Mouse (Mus musculus) liver, postnatal 0 days (tissue): ENCODE results near the gene Pld6. TPM values are rescaled to one million over a fixed set of nuclear protein-coding genes. Genes with fewer than 3 reads are reported as not detected.

Experiments
- ATAC-seq: fragments of 200-750 bp; cut with Nextera tagmentation; 2 replicates; pipeline ENCODE4 v1.8.0; 2017; ENCODE audit warnings: mild to moderate bottlenecking, moderate library complexity
- DNase-seq: peaks from one replicate; pipeline ENCODE4 v3.0.0-alpha.2; 2016
- H3K27ac ChIP-seq: fragments of 300-500 bp; sonication (generic); 2 replicates; pipeline ENCODE4 v1.5.1; 2014; ENCODE audit warnings: antibody characterized with exemption, moderate library complexity, mild to moderate bottlenecking, low read depth
- H3K27me3 ChIP-seq: fragments of 300-500 bp; sonication (generic); 2 replicates; pipeline ENCODE4 v1.6.1; 2014; ENCODE audit warnings: low read length, control low read depth, mixed read lengths; ENCODE audit not compliant: insufficient read depth
- H3K36me3 ChIP-seq: fragments of 300-500 bp; sonication (generic); replicated peaks from 2 replicates; pipeline ENCODE4 v1.6.1; 2014; ENCODE audit warnings: mild to moderate bottlenecking, control low read depth, low read length, moderate library complexity, mixed read lengths; ENCODE audit not compliant: insufficient read depth
- H3K4me1 ChIP-seq: fragments of 300-500 bp; sonication (generic); 2 replicates; pipeline ENCODE4 v1.6.1; 2014; ENCODE audit warnings: antibody characterized with exemption, mild to moderate bottlenecking, control low read depth; ENCODE audit not compliant: insufficient read depth
- H3K4me2 ChIP-seq: fragments of 300-500 bp; sonication (generic); 2 replicates; pipeline ENCODE4 v1.6.1; 2014; ENCODE audit warnings: low read depth, mild to moderate bottlenecking, low read length, moderate library complexity, mixed read lengths
- H3K4me3 ChIP-seq: fragments of 300-500 bp; sonication (generic); 2 replicates; pipeline ENCODE4 v1.5.1; 2014; ENCODE audit warnings: low read depth, low read length
- H3K9ac ChIP-seq: fragments of 300-500 bp; sonication (generic); replicated peaks from 2 replicates; pipeline ENCODE4 v1.6.1; 2014; ENCODE audit warnings: mild to moderate bottlenecking, moderate library complexity
- H3K9me3 ChIP-seq: fragments of 300-500 bp; sonication (generic); 2 replicates; pipeline ENCODE4 v1.6.1; 2016; ENCODE audit warnings: mild to moderate bottlenecking, control low read depth, low read length, mixed read lengths
- CTCF ChIP-seq: sonication (generic); IDR thresholded peaks from 2 replicates; pipeline ENCODE4 v1.5.1; 2016; ENCODE audit warnings: antibody characterized with exemption, low read depth
- EP300 ChIP-seq: IDR thresholded peaks from 2 replicates; pipeline ENCODE4 v1.6.1; 2016; ENCODE audit warnings: antibody characterized with exemption, low read depth, mild to moderate bottlenecking
- WGBS: fragments of 180-500 bp; shearing (Covaris S2); extraction: QIAGEN DNeasy Blood & Tissue Kit; methylation state at CpG from one replicate; pipeline ENCODE4 v1.1.7; 2014; ENCODE audit not compliant: insufficient replicate concordance; 5-methylcytosine and 5-hydroxymethylcytosine counted together
- polyA plus RNA-seq: library from polyadenylated mRNA; unstranded; fragments of >200 nt; fragmentation: Nextera tagmentation; extraction: Ambion mirVana; gene quantifications from 2 replicates; pipeline ENCODE4 v1.2.1, GENCODE M21; 2015

Pld6 gene
- polyA plus RNA-seq, 1 experiment from 2014 or later = 1.7 TPM

DNA sequence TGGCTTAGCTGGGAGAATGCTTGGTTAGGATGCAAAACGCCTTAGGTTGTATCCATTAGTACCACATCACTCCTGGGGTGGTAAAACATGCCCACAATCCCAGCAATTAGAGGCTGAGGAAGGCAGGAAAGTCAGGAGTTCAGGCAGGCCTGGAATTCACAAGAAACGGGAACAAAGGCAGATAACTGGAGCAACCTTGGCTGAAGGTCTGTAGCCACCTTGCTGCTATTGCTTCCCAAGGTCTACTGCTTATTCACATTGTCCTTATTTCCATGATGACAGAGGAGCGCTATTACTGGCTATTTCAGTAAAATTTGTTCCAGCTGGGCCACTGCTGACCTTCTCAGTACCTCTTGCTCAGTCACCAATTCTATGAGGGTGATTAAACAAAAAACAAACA is 25.8 kb upstream of the Pld6 start:
- no peak overlapping the region for H3K27ac ChIP-seq
- peaks cover 21% of the 10 kb centered on the region for H3K4me1 ChIP-seq
- H3K4me2 ChIP-seq = no peak overlapping the region
- H3K9me3 ChIP-seq = no peaks in the 10 kb centered on the region
- DNase-seq = no peak
- no peak overlapping the region for H3K9ac ChIP-seq
- H3K36me3 ChIP-seq = peaks cover 14% of the 10 kb centered on the region
- H3K4me3 ChIP-seq = no peak overlapping the region
- no peak for ATAC-seq
- no peaks in the 10 kb centered on the region for H3K27me3 ChIP-seq
- no peak for TF ChIP-seq CTCF
- no peak for TF ChIP-seq EP300
- WGBS = 72% methylated on average over 3 of the region's 3 CpGs

DNA sequence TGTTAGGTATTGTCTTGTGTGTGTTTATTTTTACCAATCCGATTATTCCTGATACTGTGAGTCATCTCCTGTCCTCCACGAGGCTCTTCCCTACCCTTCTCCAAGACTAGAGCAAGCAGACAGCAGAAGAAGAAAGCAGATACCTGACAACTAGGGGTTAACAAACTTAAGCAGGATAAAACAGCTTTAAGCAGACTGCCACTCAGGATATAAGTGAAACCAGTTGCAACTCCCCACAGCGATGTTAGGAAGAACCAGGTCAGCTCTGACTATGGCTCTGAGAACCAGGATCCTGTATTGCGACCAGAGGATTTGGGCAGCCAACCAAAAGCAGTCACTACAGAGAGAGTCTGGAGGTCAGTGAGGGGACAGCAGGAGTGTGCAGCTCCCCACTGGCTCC is 23.8 kb upstream of the Pld6 start:
- TF ChIP-seq CTCF (no peak), EP300 (no peak)
- H3K27me3 ChIP-seq = no peaks in the 10 kb centered on the region
- no peak for DNase-seq
- H3K9me3 ChIP-seq = no peaks in the 10 kb centered on the region
- no peak overlapping the region for H3K9ac ChIP-seq
- WGBS = 65% methylated on average over 4 of the region's 4 CpGs
- ATAC-seq = no peak
- no peak overlapping the region for H3K27ac ChIP-seq
- H3K36me3 ChIP-seq = peaks cover 14% of the 10 kb centered on the region
- H3K4me3 ChIP-seq = no peak overlapping the region
- H3K4me1 ChIP-seq = peaks cover 21% of the 10 kb centered on the region
- H3K4me2 ChIP-seq = peak overlapping the region; percentile 86; the same call in 1 of the 2 replicates

DNA sequence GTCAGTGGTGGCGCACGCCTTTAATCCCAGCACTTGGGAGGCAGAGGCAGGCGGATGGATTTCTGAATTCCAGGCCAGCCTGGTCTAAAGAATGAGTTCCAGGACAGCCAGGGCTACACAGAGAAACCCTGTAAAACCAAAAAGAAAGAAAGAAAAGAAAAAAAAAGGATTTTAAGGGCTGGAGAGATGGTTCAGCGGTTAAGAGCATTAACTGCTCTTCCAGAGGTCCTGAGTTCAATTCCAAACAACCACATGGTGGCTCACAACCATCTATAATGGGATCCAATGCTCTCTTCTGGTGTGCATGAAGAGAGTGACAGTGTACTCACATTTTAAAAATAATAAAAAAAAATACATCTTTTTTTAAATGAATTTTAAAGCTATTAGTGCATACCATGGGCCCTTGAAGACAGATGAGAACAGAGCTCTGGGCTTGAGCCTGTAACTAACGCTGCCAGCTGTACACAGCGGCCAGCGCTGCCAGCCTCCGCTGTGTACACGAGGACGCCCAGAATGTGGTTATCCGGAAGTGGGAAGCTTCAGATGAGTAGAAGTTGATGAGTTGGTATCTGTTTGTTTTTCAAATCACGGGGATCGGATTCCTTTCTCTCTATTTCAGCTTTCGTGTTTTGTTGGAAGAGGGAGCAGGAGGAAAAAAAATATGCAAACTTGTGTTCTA is 23.2 kb upstream of the Pld6 start:
- WGBS = 43% methylated on average over 14 of the region's 14 CpGs
- TF ChIP-seq CTCF (no peak), EP300 (no peak)
- peak overlapping the region; percentile 69 for H3K4me3 ChIP-seq

DNA sequence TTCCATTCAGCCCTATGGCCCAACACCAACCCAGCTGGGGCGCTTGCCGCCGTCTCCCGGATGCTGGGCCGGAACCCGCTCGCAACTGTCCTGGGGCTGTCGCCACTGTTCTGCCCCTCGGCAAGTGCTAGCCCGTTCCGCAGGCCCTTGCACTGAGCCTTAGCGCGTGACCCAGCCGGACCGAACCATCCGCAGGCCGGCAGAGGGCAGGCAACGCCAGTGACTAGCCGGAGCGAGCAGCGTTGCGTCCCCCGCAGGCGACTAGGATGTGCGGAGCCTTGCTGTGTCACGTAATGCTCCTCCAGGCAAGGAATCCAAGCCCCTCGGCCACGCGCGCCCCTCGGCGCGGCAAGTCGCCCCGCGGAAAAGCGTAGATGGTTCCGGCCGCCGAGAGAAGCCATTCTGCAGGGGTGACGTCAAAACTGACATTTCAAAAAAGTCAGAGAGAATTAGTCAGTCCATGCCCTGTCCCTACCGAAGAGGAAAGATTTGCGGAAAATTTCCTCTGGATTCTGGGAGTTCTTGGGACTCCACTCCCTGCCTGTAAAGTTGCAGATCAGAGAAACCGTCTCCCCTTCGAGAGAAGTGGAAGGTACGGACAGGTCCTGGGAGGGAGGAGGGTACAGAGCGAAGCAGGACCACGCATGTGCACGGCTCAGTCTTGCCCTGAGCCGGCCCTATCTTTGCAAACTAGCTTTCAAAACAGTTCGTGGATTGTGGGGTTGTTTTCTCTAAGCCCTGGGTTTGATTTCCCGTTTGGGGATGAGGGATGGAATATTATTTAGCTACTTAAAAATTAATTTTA is 22.4 kb upstream of the Pld6 start, which contains the start of gene Flcn:
Gene Flcn (minus strand): TSS at position 347 of the 805 bp plus-strand sequence.
- peak within 1 kb of the TSS; percentile 89 for H3K27ac ChIP-seq
- peak within 1 kb of the TSS; percentile 86 for H3K4me2 ChIP-seq
- H3K36me3 ChIP-seq = peaks cover 27% of the 10 kb centered on the region
- H3K27me3 ChIP-seq = no peaks in the 10 kb centered on the region
- peak within 1 kb of the TSS; percentile 69 for H3K4me3 ChIP-seq
- H3K9ac ChIP-seq = peak within 1 kb of the TSS; percentile 86
- no peaks in the 10 kb centered on the region for H3K9me3 ChIP-seq
- WGBS = under 1% methylated on average over 52 of the region's 52 CpGs
- peak; percentile 63 for TF ChIP-seq CTCF
- TF ChIP-seq EP300 = peak; percentile 87
- ATAC-seq (peak; percentile 92), DNase-seq (peak; percentile 90)
- peaks cover 21% of the 10 kb centered on the region for H3K4me1 ChIP-seq

More for the DNA sequence above, 23.2 kb upstream of the Pld6 start:
- H3K9me3 ChIP-seq = no peaks in the 10 kb centered on the region
- ATAC-seq (no peak), DNase-seq (no peak)
- H3K9ac ChIP-seq = peak overlapping the region; percentile 86; the same call in 1 of the 2 replicates
- no peaks in the 10 kb centered on the region for H3K27me3 ChIP-seq
- peak overlapping the region; percentile 89 for H3K27ac ChIP-seq
- H3K4me2 ChIP-seq = peak overlapping the region; percentile 86
- H3K4me1 ChIP-seq = peaks cover 21% of the 10 kb centered on the region
- H3K36me3 ChIP-seq = peaks cover 20% of the 10 kb centered on the region

DNA sequence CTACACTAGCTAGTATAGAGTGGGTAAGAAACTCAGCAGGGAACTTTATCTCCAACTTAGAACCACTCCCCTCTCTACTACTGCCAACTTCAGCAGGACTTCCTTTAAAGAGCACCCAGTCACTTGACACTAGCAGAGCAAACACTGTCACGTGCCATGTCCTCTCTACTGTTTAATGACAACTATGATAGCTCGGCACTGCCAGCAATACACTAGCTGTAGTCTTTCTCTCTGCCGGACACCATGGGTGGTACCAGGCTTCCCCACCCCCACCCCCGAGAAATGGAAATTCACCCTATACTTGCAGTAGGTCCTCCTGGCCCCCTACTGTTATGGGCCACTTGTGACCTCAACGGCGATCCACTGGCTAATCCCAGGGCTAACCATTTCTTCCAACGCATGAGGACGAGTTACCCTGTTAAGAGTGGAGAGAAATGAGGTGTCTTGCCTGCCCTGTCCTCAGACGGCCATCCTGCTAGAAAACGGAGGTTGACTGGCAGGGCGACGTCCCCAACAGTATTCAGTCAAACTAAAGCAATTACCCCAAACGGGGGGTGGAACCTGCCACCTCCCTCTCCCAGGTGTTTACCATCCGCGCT is 21.7 kb upstream of the Pld6 start:
- 0% methylated on average over 15 of the region's 15 CpGs for WGBS
- ATAC-seq (peak; percentile 52), DNase-seq (peak; percentile 46)
- H3K4me3 ChIP-seq = peak overlapping the region; percentile 69
- TF ChIP-seq CTCF (no peak), EP300 (no peak)
- no peaks in the 10 kb centered on the region for H3K9me3 ChIP-seq
- H3K4me1 ChIP-seq = peaks cover 16% of the 10 kb centered on the region
- peak overlapping the region; percentile 86 for H3K4me2 ChIP-seq
- peaks cover 34% of the 10 kb centered on the region for H3K36me3 ChIP-seq
- H3K9ac ChIP-seq = peak overlapping the region; percentile 86
- H3K27ac ChIP-seq = peak overlapping the region; percentile 89
- H3K27me3 ChIP-seq = no peaks in the 10 kb centered on the region
